Mouse (Mus musculus) adrenal gland, postnatal 25 days (tissue): ENCODE results near the gene Vstm2l. TPM values are rescaled to one million over a fixed set of nuclear protein-coding genes. Genes with fewer than 3 reads are reported as not detected.

Experiments used
- DNase-seq: peaks from one replicate; pipeline ENCODE4 v3.0.0; 2021; ENCODE audit warnings: mixed read lengths
- total RNA-seq: library from RNA; stranded (reverse); gene quantifications from 2 replicates; pipeline ENCODE4 v1.2.3, GENCODE M21; 2021

Vstm2l gene
- total RNA-seq, 1 experiment from 2014 or later = 1.4 TPM

- DNase-seq = no peak
Measured at GRCm38 (mm10) chr2:157935444-157936171, 21.2 kb downstream of the Vstm2l start.

DNA sequence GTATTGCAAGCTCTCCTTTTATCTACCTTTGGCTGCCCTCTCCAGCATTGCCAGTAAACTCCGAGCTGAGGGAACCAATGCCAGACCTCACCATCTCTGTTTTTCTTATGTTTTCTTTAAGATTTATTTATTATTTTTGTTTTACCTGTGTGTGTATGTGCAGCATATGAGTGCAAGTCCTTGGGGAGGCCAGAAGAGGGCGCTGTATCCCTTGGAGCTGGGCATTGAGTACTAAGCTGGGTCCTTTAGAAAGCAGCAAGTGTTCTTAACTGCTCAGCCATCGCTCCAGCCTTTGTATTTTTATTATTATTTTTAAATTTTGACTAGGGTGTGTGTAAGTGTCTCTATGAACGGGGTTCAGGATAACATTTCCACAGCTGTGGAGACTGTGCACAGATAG lies 22.2 kb downstream of the Vstm2l start:
- DNase-seq = no peak

GRCm38 (mm10) chr2:157940586-157941185 lies 26.2 kb downstream of the Vstm2l start:
- no peak for DNase-seq

DNA sequence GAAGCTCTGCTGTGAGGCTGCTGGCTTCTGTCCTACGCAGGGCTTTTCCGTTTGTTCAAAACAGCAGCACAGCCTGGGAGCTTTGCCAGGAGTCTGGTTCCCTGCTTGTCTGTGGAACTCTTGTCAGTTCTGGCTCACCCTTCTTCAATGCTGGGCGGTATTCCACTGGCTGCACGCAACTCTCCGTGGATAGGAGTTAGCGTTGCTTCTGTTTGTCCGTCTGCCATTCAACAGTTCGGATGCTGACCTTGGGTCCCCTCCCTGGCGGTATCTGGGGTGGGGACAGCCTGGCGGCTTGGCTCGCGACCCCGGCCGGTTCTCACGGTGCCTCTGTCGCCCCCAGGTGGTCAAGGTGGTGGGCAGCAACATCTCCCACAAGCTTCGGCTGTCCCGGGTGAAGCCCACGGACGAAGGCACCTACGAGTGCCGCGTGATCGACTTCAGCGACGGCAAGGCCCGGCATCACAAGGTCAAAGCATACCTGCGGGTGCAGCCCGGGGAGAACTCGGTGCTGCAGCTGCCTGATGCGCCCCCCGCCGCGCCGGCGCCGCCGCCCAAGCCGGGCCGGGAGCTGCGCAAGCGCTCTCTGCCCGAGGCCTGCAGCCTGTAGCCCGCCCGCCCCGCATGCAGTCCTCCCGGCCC lies 29.2 kb downstream of the Vstm2l start:
- peak; percentile 74 for DNase-seq

- no peak for DNase-seq
Measured at GRCm38 (mm10) chr2:157944156-157944893, 29.9 kb downstream of the Vstm2l start.

DNA sequence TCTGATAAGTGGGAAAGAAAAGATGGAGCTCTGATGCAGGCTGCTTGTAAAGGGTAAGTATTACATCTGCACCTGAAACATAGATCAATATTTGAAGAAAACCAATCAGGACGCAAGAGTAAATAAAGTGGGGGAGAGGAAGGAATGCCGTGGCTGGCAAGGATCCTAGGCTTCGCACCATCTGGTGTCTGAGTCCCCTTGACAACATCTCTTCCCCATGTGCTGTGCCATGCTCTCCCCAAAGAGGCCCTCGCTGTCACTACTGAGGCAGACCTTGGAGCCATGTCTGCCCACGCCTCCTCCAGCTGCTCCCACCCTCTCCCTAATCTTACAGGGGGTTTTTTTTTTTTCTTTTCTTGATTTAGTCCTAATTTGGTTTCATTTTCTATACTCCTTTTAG lies 39.5 kb downstream of the Vstm2l start:
- DNase-seq = no peak

DNA sequence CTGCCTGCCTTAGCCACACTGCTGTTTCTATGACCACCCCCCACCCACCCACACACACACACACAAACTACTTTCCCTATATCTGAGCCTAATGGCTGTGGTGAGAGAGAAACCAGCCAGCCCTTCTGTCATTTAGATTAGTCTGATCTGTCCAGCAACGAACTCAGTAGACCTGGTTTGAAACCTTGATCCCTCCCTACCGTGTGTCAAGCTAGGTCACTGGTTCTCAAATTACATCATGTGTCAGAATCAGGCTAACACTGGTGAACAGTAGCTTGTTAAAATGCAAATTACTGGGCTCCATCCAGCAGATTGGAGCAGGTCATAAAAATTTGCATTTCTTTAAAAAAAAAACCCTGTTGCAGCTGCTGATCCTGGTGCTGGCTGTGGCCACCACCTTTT lies 43.3 kb downstream of the Vstm2l start:
- DNase-seq = no peak

- no peak for DNase-seq
Measured at GRCm38 (mm10) chr2:157967856-157968255, 53.4 kb downstream of the Vstm2l start.

DNA sequence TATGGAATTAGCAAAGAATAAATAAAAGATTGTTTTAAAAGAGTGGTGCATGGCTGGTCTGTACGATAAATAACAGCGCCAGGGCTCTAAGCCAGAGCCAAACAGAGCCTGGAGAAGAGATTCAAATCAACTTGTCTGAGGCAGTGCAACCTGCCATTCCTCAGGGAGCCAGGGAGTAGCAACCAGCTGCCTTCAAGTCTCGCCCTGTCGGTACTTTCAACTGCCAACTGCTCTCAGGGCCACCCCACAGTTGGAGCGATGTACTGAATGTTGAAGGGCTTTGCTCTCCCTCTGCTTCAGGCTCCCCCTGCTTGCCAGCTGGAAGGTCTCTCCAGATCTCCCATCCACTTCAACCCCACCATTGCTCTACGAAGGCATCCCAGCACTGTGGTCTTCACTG lies 55.7 kb downstream of the Vstm2l start:
- no peak for DNase-seq

DNA sequence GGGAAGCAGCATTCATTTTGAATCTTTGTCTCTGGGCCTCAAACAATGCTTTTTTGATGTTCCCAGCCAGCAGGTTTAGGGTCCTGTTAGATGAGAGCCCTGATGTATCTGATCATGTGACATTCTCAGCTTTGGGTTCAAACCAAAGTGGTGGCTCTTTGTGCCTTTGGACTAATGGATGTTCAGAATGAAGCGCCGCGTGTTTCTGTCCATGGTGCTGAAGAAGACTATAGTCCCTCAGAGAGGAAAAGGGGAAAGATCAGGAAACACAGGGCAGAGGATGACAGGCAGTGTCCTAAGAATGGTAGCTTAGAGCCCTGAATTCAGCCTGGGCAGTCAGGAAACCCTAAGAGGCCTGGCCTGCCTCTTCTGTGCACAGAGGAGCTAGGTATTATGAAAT lies 56.2 kb downstream of the Vstm2l start:
- peak; percentile 53 for DNase-seq

- no peak for DNase-seq
Measured at GRCm38 (mm10) chr2:157974604-157975501, 60.4 kb downstream of the Vstm2l start.

DNA sequence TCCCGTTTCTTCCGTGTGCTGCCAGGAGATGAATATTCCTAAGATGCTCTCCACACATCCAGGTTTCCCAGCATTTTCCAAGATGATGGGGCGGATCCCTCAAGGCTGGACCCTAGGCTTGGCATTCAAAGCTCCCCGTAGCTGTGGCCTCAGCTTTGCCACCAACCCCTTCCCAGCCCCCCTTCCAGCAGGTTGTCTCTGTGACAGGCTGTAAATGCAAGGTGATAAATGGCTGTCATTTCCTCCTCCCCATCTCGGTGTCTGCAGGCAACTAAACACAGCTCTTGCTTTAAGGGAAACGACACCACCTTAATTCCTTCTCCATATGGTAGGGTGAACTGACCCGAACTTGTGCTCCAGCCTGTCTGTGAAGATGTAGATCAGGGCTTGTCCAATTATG lies 61.1 kb downstream of the Vstm2l start:
- DNase-seq = no peak

DNA sequence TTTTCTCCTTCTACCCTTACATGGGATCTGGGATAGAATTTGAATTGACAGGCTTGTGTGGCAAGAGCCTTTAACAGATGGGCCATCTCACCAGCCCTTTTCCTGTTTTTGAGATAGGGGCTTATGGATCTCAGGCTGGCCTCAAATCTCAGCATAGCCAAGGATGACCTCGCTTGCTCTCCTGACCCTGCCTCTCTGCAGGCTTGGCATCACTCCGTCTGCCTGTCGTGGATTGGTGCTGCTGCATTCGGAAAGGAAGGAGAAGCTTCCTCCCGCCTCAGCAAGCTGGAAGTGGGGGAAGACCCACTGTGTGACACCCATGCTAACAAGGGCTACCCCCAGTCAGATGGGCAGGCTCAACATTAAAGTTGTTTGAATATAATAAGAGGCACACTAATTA lies 64.8 kb downstream of the Vstm2l start:
- no peak for DNase-seq

- no peak for DNase-seq
Measured at GRCm38 (mm10) chr2:157982727-157983126, 68.3 kb downstream of the Vstm2l start.

- DNase-seq = no peak
Measured at GRCm38 (mm10) chr2:157983276-157983675, 68.8 kb downstream of the Vstm2l start.

DNA sequence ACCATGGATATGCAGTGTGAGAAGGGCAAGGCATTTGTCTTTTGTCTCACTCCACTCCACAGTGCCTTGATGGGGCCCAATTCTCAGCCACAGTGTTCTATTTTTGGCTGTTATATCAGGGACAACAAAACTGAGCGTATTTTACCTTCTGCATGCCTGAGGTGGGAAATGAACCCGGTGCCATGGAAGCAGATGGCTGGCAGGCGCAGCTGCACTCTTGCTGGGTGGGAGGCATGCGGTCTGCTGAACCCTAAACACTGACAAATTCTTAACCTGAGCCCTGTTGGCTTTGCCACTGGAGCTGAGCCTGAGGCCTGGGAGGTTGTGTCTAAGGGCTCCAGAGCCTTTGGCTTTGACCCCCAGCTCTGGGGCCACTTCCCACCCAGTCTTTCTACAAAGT lies 71.2 kb downstream of the Vstm2l start:
- DNase-seq = no peak

- DNase-seq = no peak
Measured at GRCm38 (mm10) chr2:157986235-157986634, 71.8 kb downstream of the Vstm2l start.

DNA sequence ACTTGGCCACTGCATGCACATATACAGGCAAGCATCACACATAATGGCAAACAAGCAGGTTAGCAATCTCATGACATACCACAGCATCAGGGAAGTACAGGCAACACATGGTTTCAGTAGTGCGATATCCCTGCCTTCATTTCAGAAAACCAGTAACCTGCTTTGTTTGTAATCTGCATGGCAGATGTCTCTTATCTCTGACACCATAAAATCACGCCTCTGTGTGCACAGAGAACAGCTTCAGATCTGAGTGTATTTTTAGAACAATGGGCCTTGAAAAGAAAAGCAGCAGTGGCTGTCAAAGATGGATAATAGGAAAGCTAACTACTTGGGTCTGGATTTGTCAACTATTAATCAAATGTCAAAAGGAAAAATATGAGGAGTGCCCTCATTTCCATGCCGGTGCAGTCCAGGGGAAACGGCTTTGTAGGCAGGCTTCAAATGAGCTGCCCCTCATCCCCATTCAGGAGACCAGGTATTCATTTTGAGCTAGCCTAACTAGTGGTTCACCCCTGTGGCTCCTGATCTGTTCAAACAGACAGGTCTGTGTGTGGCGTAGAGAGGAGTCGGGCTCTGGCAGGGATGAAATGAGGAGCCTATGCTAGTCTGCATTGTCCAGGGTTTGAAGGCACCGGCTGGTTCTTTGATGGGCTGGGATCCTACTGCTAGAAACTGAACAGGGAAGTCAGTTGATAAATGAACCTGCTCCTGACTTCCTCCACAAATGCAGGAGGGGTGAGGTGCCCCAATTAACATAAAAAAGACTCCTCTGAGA lies 74.2 kb downstream of the Vstm2l start:
- no peak for DNase-seq

DNA sequence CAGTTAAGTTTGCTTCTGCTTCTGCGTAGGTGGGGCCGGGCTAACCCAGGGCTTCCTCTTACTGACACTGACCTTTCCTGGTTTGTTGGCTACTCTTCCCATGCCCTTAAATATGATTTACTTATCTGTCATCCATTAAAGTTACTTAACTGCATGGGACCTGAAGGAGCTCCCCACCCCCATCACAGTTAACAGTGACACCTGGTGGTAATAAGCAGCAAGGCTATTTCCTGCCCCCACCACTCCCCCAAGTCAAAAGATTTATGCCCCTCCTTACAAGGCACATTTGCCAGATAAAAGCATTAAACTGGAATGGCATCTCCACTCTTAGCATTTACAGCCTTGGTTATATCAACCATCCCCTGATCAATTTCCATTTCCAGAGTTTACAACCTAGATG lies 75.5 kb downstream of the Vstm2l start:
- no peak for DNase-seq

GRCm38 (mm10) chr2:157991026-157991425 lies 76.6 kb downstream of the Vstm2l start:
- no peak for DNase-seq

- no peak for DNase-seq
Measured at GRCm38 (mm10) chr2:157992501-157992900, 78.0 kb downstream of the Vstm2l start.
